Mouse (Mus musculus) stomach, adult 2 months (tissue): ENCODE data around the gene Dph6. TPM values are rescaled to one million over a fixed set of nuclear protein-coding genes. Genes with fewer than 3 reads are reported as not detected.

Source experiments
- polyA plus RNA-seq: library from polyadenylated mRNA; depleted of rRNA; stranded (reverse); fragments of >200 nt; gene quantifications from 2 replicates; pipeline ENCODE4 v1.2.3, GENCODE M21; 2012; rRNA removed

Dph6 gene
- 1.7 and 3.6 TPM in 2 replicates for polyA plus RNA-seq

DNA sequence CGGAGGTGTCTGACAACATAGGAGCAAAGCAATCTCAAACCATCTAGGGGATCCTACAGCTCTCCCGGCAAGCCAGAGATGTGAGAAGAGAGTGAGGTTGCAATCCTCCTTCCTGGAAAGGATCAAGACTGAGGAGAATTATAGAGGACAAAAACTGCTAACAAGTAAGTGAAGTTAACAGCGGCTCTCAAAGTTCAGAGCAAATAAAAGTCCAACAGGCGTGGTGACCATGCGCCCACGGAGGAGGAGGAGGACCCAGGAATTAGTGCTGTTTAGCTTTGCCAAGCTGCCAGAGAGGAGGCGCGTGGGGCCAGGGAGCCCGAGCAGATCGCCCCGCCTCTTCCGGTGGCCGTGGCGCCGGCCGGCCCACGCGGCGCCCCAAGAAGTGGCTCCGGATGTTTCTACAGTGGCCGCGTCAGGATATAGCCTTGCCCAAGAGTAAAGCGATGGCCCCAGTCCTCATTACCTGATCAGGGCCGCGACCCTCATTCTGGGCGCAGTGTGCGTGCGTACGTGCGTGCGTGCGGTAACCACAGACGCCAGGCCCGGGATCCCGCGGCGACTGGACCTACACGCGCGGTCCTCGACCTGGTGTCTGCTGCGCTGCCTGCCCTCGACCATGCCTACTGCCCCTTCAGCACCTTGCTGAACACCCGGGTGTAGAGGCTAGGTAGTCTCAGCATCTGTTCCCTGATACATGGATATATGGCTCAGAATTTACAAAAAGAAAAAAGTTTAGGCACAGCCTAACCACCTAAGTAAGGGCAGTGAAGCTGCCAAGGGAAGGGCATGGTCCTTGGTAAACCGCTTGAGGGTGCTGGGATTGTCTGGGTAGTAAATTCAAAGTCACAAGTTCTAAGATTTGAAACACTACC is at the start of gene Dph6:
Dph6 (minus strand) TSS at position 600 of the 875 bp plus-strand sequence.

